Mouse (Mus musculus) ZHBTc4 (cell line): ENCODE measurements at regions not wholly inside any gene's neighbourhood (a gene's known extent, or its start where the extent isn't known, plus 50 kb on each side); places are given as distances from the start of the nearest gene placed in this dataset.

Experiments
- DNase-seq: peaks from one replicate; pipeline ENCODE4 v3.0.0-alpha.2; 2011; ENCODE audit warnings: low read depth, low spot score

GRCm38 (mm10) chr1:36008598-36008997 is 59.6 kb upstream of the Hs6st1 start:
- no peak for DNase-seq

GRCm38 (mm10) chr1:36009010-36009619 is 59.1 kb upstream of the Hs6st1 start:
- DNase-seq: no peak

GRCm38 (mm10) chr1:36010151-36010550 is 58.0 kb upstream of the Hs6st1 start:
- DNase-seq: peak; percentile 63

DNA sequence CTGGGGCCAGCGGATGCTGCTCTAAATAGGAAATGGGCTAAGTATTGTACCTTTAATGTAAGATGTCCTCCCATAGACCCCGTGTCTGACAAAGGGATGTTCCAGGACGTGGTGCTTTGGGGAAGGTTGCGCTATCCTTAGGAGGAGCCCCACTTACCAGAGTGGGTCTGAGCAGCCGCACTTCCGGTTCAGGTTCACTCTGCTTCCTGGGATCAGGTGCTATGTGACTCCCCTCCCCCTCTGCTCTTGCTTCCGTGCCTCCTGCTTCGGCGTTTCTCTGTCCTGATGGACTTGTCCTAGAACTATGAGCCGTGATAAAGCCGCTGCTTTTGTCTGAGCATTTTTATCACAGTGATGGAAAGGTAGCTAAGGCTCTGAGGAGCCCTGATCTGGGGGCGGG is 57.4 kb upstream of the Hs6st1 start:
- DNase-seq: peak; percentile 71

DNA sequence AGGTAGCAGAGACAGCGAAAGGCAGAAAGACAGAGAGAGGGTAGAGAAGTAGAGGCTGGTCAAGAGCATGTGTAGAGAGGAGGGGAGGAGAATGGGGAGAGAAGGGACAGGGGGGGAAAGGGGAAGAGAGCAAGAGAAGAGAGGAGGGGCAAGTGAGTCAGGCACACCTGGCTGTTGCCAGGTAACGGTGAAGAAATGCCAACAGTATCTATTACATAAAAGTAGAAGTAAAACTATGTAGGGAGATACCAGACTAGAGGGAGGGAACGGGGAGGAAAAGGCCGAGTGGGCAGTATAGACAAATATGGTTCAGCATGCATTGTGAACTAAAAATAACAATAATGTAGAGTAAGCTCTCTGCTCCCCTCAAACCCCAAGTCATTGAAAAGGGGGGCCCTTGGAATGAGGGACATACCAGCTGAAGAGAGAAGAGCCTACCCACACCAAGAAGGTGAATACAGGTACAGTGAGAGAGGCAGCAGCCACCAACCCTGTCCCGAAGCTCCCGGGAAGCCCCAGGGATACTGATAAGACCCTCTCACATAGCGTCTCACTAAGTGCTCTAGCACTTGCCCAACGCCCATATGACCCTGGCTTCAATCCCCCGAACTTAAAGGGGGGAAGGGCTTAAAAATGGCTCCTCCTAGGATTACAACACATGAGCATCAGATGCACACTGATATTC is 56.0 kb upstream of the Hs6st1 start:
- no peak for DNase-seq

- peak; percentile 98 for DNase-seq
These were observed 54.3 kb upstream of the Hs6st1 start for GRCm38 (mm10) chr1:36013823-36014341.

DNA sequence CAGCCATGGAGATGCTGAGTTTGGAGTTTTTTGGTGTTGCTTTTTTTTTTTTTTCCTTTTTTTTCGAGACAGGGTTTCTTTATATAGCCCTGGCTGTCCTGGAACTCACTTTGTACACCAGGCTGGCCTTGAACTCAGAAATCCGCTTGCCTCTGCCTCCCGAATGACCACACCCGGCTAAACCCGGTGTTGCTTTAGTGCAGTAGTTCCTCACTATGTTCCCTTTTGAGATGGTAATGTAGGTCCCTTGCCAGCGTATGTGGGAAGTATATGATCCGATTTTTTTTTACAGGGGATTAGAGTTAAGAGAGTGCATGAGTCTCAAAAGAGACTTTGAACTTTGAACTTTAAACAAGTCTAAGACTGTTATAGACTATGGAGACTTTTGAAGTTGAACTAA is 53.8 kb upstream of the Hs6st1 start:
- no peak for DNase-seq

GRCm38 (mm10) chr1:36015210-36015609 is 53.0 kb upstream of the Hs6st1 start:
- no peak for DNase-seq

DNA sequence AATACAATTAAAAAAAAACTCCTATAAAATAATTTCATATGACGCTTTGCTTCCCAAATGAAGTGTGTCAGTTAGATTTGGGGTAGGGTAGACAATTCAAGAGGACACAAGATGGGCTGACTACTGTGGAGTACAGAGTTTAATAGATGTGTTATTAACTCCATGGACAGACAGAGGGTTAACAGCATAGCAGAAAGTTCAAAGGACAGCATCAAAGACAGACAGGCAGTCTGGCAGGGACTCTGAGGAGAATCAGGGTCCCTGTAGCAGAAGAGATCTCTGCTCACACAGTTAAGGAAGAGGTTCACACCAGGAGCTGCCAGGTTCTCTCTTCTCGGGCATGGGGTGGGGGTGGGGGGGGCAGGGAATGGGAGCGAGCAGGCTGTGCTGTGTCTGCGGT is 51.6 kb upstream of the Hs6st1 start:
- DNase-seq: no peak

- DNase-seq: peak; percentile 96
These were observed 51.1 kb upstream of the Hs6st1 start for GRCm38 (mm10) chr1:36017061-36017461.

GRCm38 (mm10) chr1:36017656-36018055 is 50.5 kb upstream of the Hs6st1 start:
- DNase-seq: no peak
